Mouse (Mus musculus): Measurements from ENCODE around the gene Limch1.

Gene Limch1

GRCm38 (mm10) chr5:66918316-66919305 is 173.0 kb downstream of the Limch1 start:
- no peak for DNase-seq (ENCODE audit: low read depth, low spot score)

GRCm38 (mm10) chr5:66922582-66922981 is 177.0 kb downstream of the Limch1 start:
- peak; percentile 36 for DNase-seq (ENCODE audit: low read depth, low spot score)

GRCm38 (mm10) chr5:66929291-66929690 is 183.7 kb downstream of the Limch1 start:
- DNase-seq (ENCODE audit: low read depth, low spot score): no peak

GRCm38 (mm10) chr5:66933134-66933804 is 187.6 kb downstream of the Limch1 start:
- DNase-seq (ENCODE audit: low read depth, low spot score): no peak

GRCm38 (mm10) chr5:66934585-66934984 is 189.0 kb downstream of the Limch1 start:
- no peak for DNase-seq (ENCODE audit: low read depth, low spot score)

- DNase-seq (ENCODE audit: low read depth, low spot score): no peak
Observed at GRCm38 (mm10) chr5:66937376-66937775, 191.7 kb downstream of the Limch1 start.

GRCm38 (mm10) chr5:66941710-66942450 is 196.3 kb downstream of the Limch1 start:
- DNase-seq (ENCODE audit: low read depth, low spot score): no peak

GRCm38 (mm10) chr5:66942922-66943321 is 197.3 kb downstream of the Limch1 start:
- DNase-seq (ENCODE audit: low read depth, low spot score): no peak

- no peak for DNase-seq (ENCODE audit: low read depth, low spot score)
Observed at GRCm38 (mm10) chr5:66943521-66943920, 197.9 kb downstream of the Limch1 start.

- no peak for DNase-seq (ENCODE audit: low read depth, low spot score)
Observed at GRCm38 (mm10) chr5:66947958-66948357, 202.3 kb downstream of the Limch1 start.

GRCm38 (mm10) chr5:66949098-66949692 is 203.6 kb downstream of the Limch1 start:
- DNase-seq (ENCODE audit: low read depth, low spot score): no peak

- no peak for DNase-seq (ENCODE audit: low read depth, low spot score)
Observed at GRCm38 (mm10) chr5:66953375-66953774, 207.7 kb downstream of the Limch1 start.

GRCm38 (mm10) chr5:66953971-66954644 is 208.5 kb downstream of the Limch1 start:
- DNase-seq (ENCODE audit: low read depth, low spot score): no peak

GRCm38 (mm10) chr5:66955245-66955644 is 209.6 kb downstream of the Limch1 start:
- DNase-seq (ENCODE audit: low read depth, low spot score): no peak

GRCm38 (mm10) chr5:66957656-66958055 is 212.0 kb downstream of the Limch1 start:
- no peak for DNase-seq (ENCODE audit: low read depth, low spot score)

GRCm38 (mm10) chr5:66958118-66958517 is 212.5 kb downstream of the Limch1 start:
- DNase-seq (ENCODE audit: low read depth, low spot score): no peak

- no peak for DNase-seq (ENCODE audit: low read depth, low spot score)
Observed at GRCm38 (mm10) chr5:66959968-66960367, 214.3 kb downstream of the Limch1 start.

GRCm38 (mm10) chr5:66965442-66965841 is 219.8 kb downstream of the Limch1 start:
- DNase-seq (ENCODE audit: low read depth, low spot score): no peak

- DNase-seq (ENCODE audit: low read depth, low spot score): no peak
Observed at GRCm38 (mm10) chr5:66967147-66967546, 221.5 kb downstream of the Limch1 start.

- DNase-seq (ENCODE audit: low read depth, low spot score): no peak
Observed at GRCm38 (mm10) chr5:66967646-66968045, 222.0 kb downstream of the Limch1 start.

Measured in retina, postnatal 7 days (tissue).